Mouse (Mus musculus) limb, embryonic 10.5 days (tissue): ENCODE results near the gene I0C0044D17Rik. TPM values are rescaled to one million over a fixed set of nuclear protein-coding genes. Genes with fewer than 3 reads are reported as not detected.

Experiments used
- DNase-seq: peaks from one replicate; pipeline ENCODE4 v3.0.0-alpha.2; 2017; ENCODE audit warnings: low spot score
- H3K27ac ChIP-seq: fragments of 300-500 bp; sonication (generic); 2 replicates; pipeline ENCODE4 v1.5.1; 2016; ENCODE audit warnings: mild to moderate bottlenecking
- H3K27me3 ChIP-seq: fragments of 300-500 bp; sonication (generic); 2 replicates; pipeline ENCODE4 v1.6.1; 2016; ENCODE audit warnings: low read depth, mild to moderate bottlenecking; ENCODE audit not compliant: poor library complexity, severe bottlenecking
- H3K36me3 ChIP-seq: fragments of 300-500 bp; sonication (generic); 2 replicates; pipeline ENCODE4 v1.6.1; 2016; ENCODE audit warnings: mild to moderate bottlenecking, moderate library complexity
- H3K4me1 ChIP-seq: fragments of 300-500 bp; sonication (generic); 2 replicates; pipeline ENCODE4 v1.6.1; 2016
- H3K4me3 ChIP-seq: fragments of 300-500 bp; sonication (generic); 2 replicates; pipeline ENCODE4 v1.5.1; 2016; ENCODE audit warnings: mild to moderate bottlenecking, moderate library complexity
- H3K9me3 ChIP-seq: fragments of 300-500 bp; sonication (generic); replicated peaks from 2 replicates; pipeline ENCODE4 v1.6.1; 2016; ENCODE audit warnings: mild to moderate bottlenecking
- WGBS: fragments of 180-500 bp; shearing (Covaris S2); methylation state at CpG from one replicate; pipeline ENCODE4 v1.1.7; 2016; 5-methylcytosine and 5-hydroxymethylcytosine counted together
- polyA plus RNA-seq: library from polyadenylated mRNA; unstranded; fragments of >200 nt; fragmentation: Nextera tagmentation; extraction: Ambion mirVana; gene quantifications from 2 replicates; pipeline ENCODE4 v1.2.1, GENCODE M21; 2016

Gene I0C0044D17Rik
- polyA plus RNA-seq, 1 experiment from 2014 or later = not detected

- peaks cover 25% of the 10 kb centered on the region; the same call in 1 of the 2 replicates for H3K27me3 ChIP-seq
Measured at GRCm38 (mm10) chr4:98817184-98817911, 6.3 kb downstream of the I0C0044D17Rik start, which contains the start of gene Kank4. Kank4 (minus strand) TSS chr4:98817537.

GRCm38 (mm10) chr4:98816807-98817183, 6.8 kb downstream of the I0C0044D17Rik start:
- H3K27me3 ChIP-seq = peaks cover 25% of the 10 kb centered on the region; the same call in 1 of the 2 replicates
- no peaks in the 10 kb centered on the region for H3K9me3 ChIP-seq
- H3K27ac ChIP-seq = peak overlapping the region; percentile 93
- H3K4me3 ChIP-seq = peak overlapping the region; percentile 84
- under 1% methylated on average over 14 of the region's 14 CpGs for WGBS
- peaks cover 9% of the 10 kb centered on the region for H3K36me3 ChIP-seq
- peaks cover 53% of the 10 kb centered on the region for H3K4me1 ChIP-seq
- no peak for DNase-seq

More at GRCm38 (mm10) chr4:98817184-98817911, 6.3 kb downstream of the I0C0044D17Rik start, which contains the start of gene Kank4:
- H3K4me1 ChIP-seq = peaks cover 52% of the 10 kb centered on the region
- peak within 1 kb of the TSS; percentile 84 for H3K4me3 ChIP-seq
- H3K27ac ChIP-seq = peak within 1 kb of the TSS; percentile 93
- no peaks in the 10 kb centered on the region for H3K9me3 ChIP-seq
- peaks cover 9% of the 10 kb centered on the region for H3K36me3 ChIP-seq
- WGBS = under 1% methylated on average over 72 of the region's 72 CpGs
- DNase-seq = peak; percentile 80

- DNase-seq = no peak
Measured at GRCm38 (mm10) chr4:98806306-98806705, 17.3 kb downstream of the I0C0044D17Rik start.

GRCm38 (mm10) chr4:98805291-98806048, 18.2 kb downstream of the I0C0044D17Rik start:
- Histone ChIP-seq H3K9me3 (no peaks in the 10 kb centered on the region), H3K27ac (peak overlapping the region; percentile 92), H3K4me3 (peak overlapping the region; percentile 22; the same call in 1 of the 2 replicates), H3K36me3 (peaks cover 26% of the 10 kb centered on the region), H3K4me1 (peaks cover 72% of the 10 kb centered on the region), H3K27me3 (no peaks in the 10 kb centered on the region)
- peak; percentile 51 for DNase-seq
- 41% methylated on average over 12 of the region's 12 CpGs for WGBS

More at GRCm38 (mm10) chr4:98806306-98806705, 17.3 kb downstream of the I0C0044D17Rik start:
- Histone ChIP-seq H3K4me1 (peaks cover 72% of the 10 kb centered on the region), H3K36me3 (peaks cover 20% of the 10 kb centered on the region), H3K27ac (peak overlapping the region; percentile 92), H3K4me3 (no peak overlapping the region), H3K9me3 (no peaks in the 10 kb centered on the region), H3K27me3 (no peaks in the 10 kb centered on the region)
- WGBS = 86% methylated on average over 9 of the region's 9 CpGs

GRCm38 (mm10) chr4:98804476-98805134, 19.0 kb downstream of the I0C0044D17Rik start:
- WGBS = 33% methylated on average over 7 of the region's 7 CpGs
- H3K27ac ChIP-seq = peak overlapping the region; percentile 92
- H3K9me3 ChIP-seq = no peaks in the 10 kb centered on the region
- H3K27me3 ChIP-seq = no peaks in the 10 kb centered on the region
- H3K4me3 ChIP-seq = peak overlapping the region; percentile 22; the same call in 1 of the 2 replicates
- H3K4me1 ChIP-seq = peaks cover 73% of the 10 kb centered on the region
- DNase-seq = peak; percentile 87
- H3K36me3 ChIP-seq = peaks cover 29% of the 10 kb centered on the region

- Histone ChIP-seq H3K36me3 (peaks cover 29% of the 10 kb centered on the region), H3K27me3 (no peaks in the 10 kb centered on the region), H3K27ac (peak overlapping the region; percentile 92), H3K4me3 (no peak overlapping the region), H3K4me1 (peaks cover 67% of the 10 kb centered on the region), H3K9me3 (no peaks in the 10 kb centered on the region)
- DNase-seq = no peak
- 95% methylated on average over 11 of the region's 11 CpGs for WGBS
Measured at GRCm38 (mm10) chr4:98801775-98802174, 21.9 kb downstream of the I0C0044D17Rik start.

- WGBS = 93% methylated on average over 8 of the region's 8 CpGs
- DNase-seq = no peak
- Histone ChIP-seq H3K27ac (peak overlapping the region; percentile 92; the same call in 1 of the 2 replicates), H3K9me3 (no peaks in the 10 kb centered on the region), H3K4me3 (no peak overlapping the region), H3K27me3 (no peaks in the 10 kb centered on the region), H3K36me3 (peaks cover 29% of the 10 kb centered on the region), H3K4me1 (peaks cover 63% of the 10 kb centered on the region)
Measured at GRCm38 (mm10) chr4:98800824-98801223, 22.8 kb downstream of the I0C0044D17Rik start.

- Histone ChIP-seq H3K4me3 (no peak overlapping the region), H3K36me3 (peaks cover 22% of the 10 kb centered on the region), H3K27me3 (no peaks in the 10 kb centered on the region), H3K9me3 (no peaks in the 10 kb centered on the region), H3K27ac (peak overlapping the region; percentile 9; the same call in 1 of the 2 replicates), H3K4me1 (peaks cover 25% of the 10 kb centered on the region)
- 85% methylated on average over 11 of the region's 11 CpGs for WGBS
- no peak for DNase-seq
Measured at GRCm38 (mm10) chr4:98796591-98797341, 26.9 kb downstream of the I0C0044D17Rik start.

- peaks cover 9% of the 10 kb centered on the region; the same call in 1 of the 2 replicates for H3K36me3 ChIP-seq
- no peak for DNase-seq
- no peak overlapping the region for H3K27ac ChIP-seq
- H3K27me3 ChIP-seq = no peaks in the 10 kb centered on the region
- no peak overlapping the region for H3K4me3 ChIP-seq
- peaks cover 22% of the 10 kb centered on the region for H3K4me1 ChIP-seq
- WGBS = 97% methylated on average over 2 of the region's 2 CpGs
- no peaks in the 10 kb centered on the region for H3K9me3 ChIP-seq
Measured at GRCm38 (mm10) chr4:98795241-98795640, 28.4 kb downstream of the I0C0044D17Rik start.

- Histone ChIP-seq H3K4me1 (peaks cover 38% of the 10 kb centered on the region), H3K9me3 (no peaks in the 10 kb centered on the region), H3K36me3 (0 out of 2 replicates have a peak, but pooled peaks cover 3% of the 10 kb centered on the region), H3K4me3 (no peak overlapping the region), H3K27me3 (no peaks in the 10 kb centered on the region), H3K27ac (no peak overlapping the region)
- WGBS = 93% methylated on average over 9 of the region's 9 CpGs
- DNase-seq = no peak
Measured at GRCm38 (mm10) chr4:98793486-98793885, 30.2 kb downstream of the I0C0044D17Rik start.

- no peak for DNase-seq
- Histone ChIP-seq H3K4me3 (no peak overlapping the region), H3K27ac (peak overlapping the region; percentile 42; the same call in 1 of the 2 replicates), H3K27me3 (no peaks in the 10 kb centered on the region), H3K36me3 (0 out of 2 replicates have a peak, but pooled peaks cover 3% of the 10 kb centered on the region), H3K4me1 (peaks cover 46% of the 10 kb centered on the region), H3K9me3 (no peaks in the 10 kb centered on the region)
- WGBS = 56% methylated on average over 1 of the region's 1 CpGs
Measured at GRCm38 (mm10) chr4:98790721-98791120, 32.9 kb downstream of the I0C0044D17Rik start.
